Mouse (Mus musculus) liver, embryonic 15.5 days (tissue): ENCODE data around the gene Fat3. TPM values are rescaled to one million over a fixed set of nuclear protein-coding genes. Genes with fewer than 3 reads are reported as not detected.

Source experiments
- ATAC-seq: fragments of 200-750 bp; cut with Nextera tagmentation; 2 replicates; pipeline ENCODE4 v1.8.0; 2017; ENCODE audit warnings: moderate number of reproducible peaks, mild to moderate bottlenecking, moderate library complexity; ENCODE audit not compliant: insufficient read depth
- H3K27ac ChIP-seq: fragments of 300-500 bp; sonication (generic); replicated peaks from 2 replicates; pipeline ENCODE4 v1.5.1; 2015; ENCODE audit warnings: mild to moderate bottlenecking, inconsistent platforms
- H3K27me3 ChIP-seq: fragments of 300-500 bp; sonication (generic); 2 replicates; pipeline ENCODE4 v1.6.1; 2015; ENCODE audit warnings: mild to moderate bottlenecking, inconsistent platforms
- H3K36me3 ChIP-seq: fragments of 300-500 bp; sonication (generic); replicated peaks from 2 replicates; pipeline ENCODE4 v1.6.1; 2015; ENCODE audit warnings: moderate library complexity, mild to moderate bottlenecking, inconsistent platforms
- H3K4me1 ChIP-seq: fragments of 300-500 bp; sonication (generic); replicated peaks from 2 replicates; pipeline ENCODE4 v1.6.1; 2015; ENCODE audit warnings: inconsistent platforms
- H3K4me2 ChIP-seq: fragments of 300-500 bp; sonication (generic); 2 replicates; pipeline ENCODE4 v1.6.1; 2015; ENCODE audit warnings: moderate library complexity, mild to moderate bottlenecking, inconsistent platforms
- H3K4me3 ChIP-seq: fragments of 300-500 bp; sonication (generic); replicated peaks from 2 replicates; pipeline ENCODE4 v1.5.1; 2015; ENCODE audit warnings: mild to moderate bottlenecking, inconsistent platforms
- H3K9ac ChIP-seq: fragments of 300-500 bp; sonication (generic); 2 replicates; pipeline ENCODE4 v1.6.1; 2015; ENCODE audit warnings: moderate library complexity, mild to moderate bottlenecking, inconsistent platforms
- H3K9me3 ChIP-seq: fragments of 300-500 bp; sonication (generic); replicated peaks from 2 replicates; pipeline ENCODE4 v1.6.1; 2016; ENCODE audit warnings: inconsistent platforms
- WGBS: fragments of 180-500 bp; shearing (Covaris S2); methylation state at CpG from one replicate; pipeline ENCODE4 v1.1.7; 2015; ENCODE audit warnings: mixed read lengths; ENCODE audit not compliant: insufficient replicate concordance; 5-methylcytosine and 5-hydroxymethylcytosine counted together
- polyA plus RNA-seq: library from polyadenylated mRNA; unstranded; fragments of >200 nt; fragmentation: Nextera tagmentation; extraction: Ambion mirVana; gene quantifications from 2 replicates; pipeline ENCODE4 v1.2.1, GENCODE M21; 2015

Gene Fat3
- polyA plus RNA-seq, 1 experiment from 2014 or later = 0.06 TPM

- H3K4me1 ChIP-seq = no peaks in the 10 kb centered on the region
- no peaks in the 10 kb centered on the region for H3K9me3 ChIP-seq
- no peak overlapping the region for H3K4me3 ChIP-seq
- H3K4me2 ChIP-seq = no peak overlapping the region
- no peaks in the 10 kb centered on the region for H3K36me3 ChIP-seq
- H3K27me3 ChIP-seq = no peaks in the 10 kb centered on the region
- no peak for ATAC-seq
- H3K9ac ChIP-seq = no peak overlapping the region
- 67% methylated on average over 5 of the region's 5 CpGs for WGBS
- no peak overlapping the region for H3K27ac ChIP-seq
Measured at GRCm38 (mm10) chr9:16007516-16007915, 493.6 kb downstream of the Fat3 start.

- no peak overlapping the region for H3K27ac ChIP-seq
- H3K9me3 ChIP-seq = no peaks in the 10 kb centered on the region
- no peak for ATAC-seq
- no peaks in the 10 kb centered on the region for H3K36me3 ChIP-seq
- no peaks in the 10 kb centered on the region for H3K27me3 ChIP-seq
- H3K4me3 ChIP-seq = no peak overlapping the region
- no peak overlapping the region for H3K4me2 ChIP-seq
- no peaks in the 10 kb centered on the region for H3K4me1 ChIP-seq
- no peak overlapping the region for H3K9ac ChIP-seq
- 48% methylated on average over 1 of the region's 1 CpGs for WGBS
Measured at GRCm38 (mm10) chr9:16002991-16003390, 498.1 kb downstream of the Fat3 start.

- Histone ChIP-seq H3K27me3 (no peaks in the 10 kb centered on the region), H3K4me2 (no peak overlapping the region), H3K4me3 (no peak overlapping the region), H3K27ac (no peak overlapping the region), H3K9ac (no peak overlapping the region), H3K4me1 (no peaks in the 10 kb centered on the region), H3K36me3 (no peaks in the 10 kb centered on the region), H3K9me3 (no peaks in the 10 kb centered on the region)
- WGBS = 68% methylated on average over 7 of the region's 7 CpGs
- no peak for ATAC-seq
Measured at GRCm38 (mm10) chr9:15994762-15995161, 506.3 kb downstream of the Fat3 start.

- Histone ChIP-seq H3K27ac (no peak overlapping the region), H3K27me3 (no peaks in the 10 kb centered on the region), H3K9ac (no peak overlapping the region), H3K4me2 (no peak overlapping the region), H3K9me3 (no peaks in the 10 kb centered on the region), H3K4me1 (no peaks in the 10 kb centered on the region), H3K36me3 (no peaks in the 10 kb centered on the region), H3K4me3 (no peak overlapping the region)
- 49% methylated on average over 4 of the region's 4 CpGs for WGBS
- ATAC-seq = no peak
Measured at GRCm38 (mm10) chr9:15994177-15994576, 506.9 kb downstream of the Fat3 start.

GRCm38 (mm10) chr9:15992158-15992846 is 508.8 kb downstream of the Fat3 start:
- Histone ChIP-seq H3K4me1 (no peaks in the 10 kb centered on the region), H3K9me3 (no peaks in the 10 kb centered on the region), H3K36me3 (no peaks in the 10 kb centered on the region), H3K9ac (no peak overlapping the region), H3K4me3 (no peak overlapping the region), H3K27me3 (no peaks in the 10 kb centered on the region), H3K4me2 (no peak overlapping the region), H3K27ac (no peak overlapping the region)
- WGBS = 54% methylated on average over 7 of the region's 7 CpGs
- ATAC-seq = no peak

- Histone ChIP-seq H3K27me3 (no peaks in the 10 kb centered on the region), H3K4me3 (no peak overlapping the region), H3K4me2 (no peak overlapping the region), H3K4me1 (no peaks in the 10 kb centered on the region), H3K36me3 (no peaks in the 10 kb centered on the region), H3K9ac (no peak overlapping the region), H3K9me3 (no peaks in the 10 kb centered on the region), H3K27ac (no peak overlapping the region)
- ATAC-seq = no peak
- WGBS = 68% methylated on average over 14 of the region's 14 CpGs
Measured at GRCm38 (mm10) chr9:15978317-15978716, 522.8 kb downstream of the Fat3 start.

GRCm38 (mm10) chr9:15976959-15977663 is 524.0 kb downstream of the Fat3 start:
- Histone ChIP-seq H3K27ac (no peak overlapping the region), H3K36me3 (no peaks in the 10 kb centered on the region), H3K4me3 (no peak overlapping the region), H3K4me1 (no peaks in the 10 kb centered on the region), H3K9ac (no peak overlapping the region), H3K9me3 (no peaks in the 10 kb centered on the region), H3K27me3 (no peaks in the 10 kb centered on the region), H3K4me2 (no peak overlapping the region)
- WGBS = 66% methylated on average over 12 of the region's 12 CpGs
- no peak for ATAC-seq

- H3K9me3 ChIP-seq = no peaks in the 10 kb centered on the region
- ATAC-seq = no peak
- 62% methylated on average over 2 of the region's 2 CpGs for WGBS
Measured at GRCm38 (mm10) chr9:15975999-15976398, 525.1 kb downstream of the Fat3 start.

GRCm38 (mm10) chr9:15972201-15972600 is 528.9 kb downstream of the Fat3 start:
- Histone ChIP-seq H3K27ac (no peak overlapping the region), H3K9ac (no peak overlapping the region), H3K4me2 (no peak overlapping the region), H3K36me3 (no peaks in the 10 kb centered on the region), H3K9me3 (no peaks in the 10 kb centered on the region), H3K4me1 (no peaks in the 10 kb centered on the region), H3K4me3 (no peak overlapping the region), H3K27me3 (no peaks in the 10 kb centered on the region)
- 35% methylated on average over 1 of the region's 1 CpGs for WGBS
- no peak for ATAC-seq

More at GRCm38 (mm10) chr9:15975999-15976398, 525.1 kb downstream of the Fat3 start:
- Histone ChIP-seq H3K4me2 (no peak overlapping the region), H3K36me3 (no peaks in the 10 kb centered on the region), H3K9ac (no peak overlapping the region), H3K4me3 (no peak overlapping the region), H3K4me1 (no peaks in the 10 kb centered on the region), H3K27ac (no peak overlapping the region), H3K27me3 (no peaks in the 10 kb centered on the region)

- Histone ChIP-seq H3K27me3 (no peaks in the 10 kb centered on the region), H3K4me2 (no peak overlapping the region), H3K27ac (no peak overlapping the region), H3K9me3 (no peaks in the 10 kb centered on the region), H3K4me3 (no peak overlapping the region), H3K9ac (no peak overlapping the region), H3K36me3 (no peaks in the 10 kb centered on the region), H3K4me1 (no peaks in the 10 kb centered on the region)
- ATAC-seq = no peak
Measured at GRCm38 (mm10) chr9:15971393-15971792, 529.7 kb downstream of the Fat3 start.

- Histone ChIP-seq H3K4me1 (no peaks in the 10 kb centered on the region), H3K27me3 (no peaks in the 10 kb centered on the region), H3K4me3 (no peak overlapping the region), H3K27ac (no peak overlapping the region), H3K36me3 (no peaks in the 10 kb centered on the region), H3K9me3 (no peaks in the 10 kb centered on the region), H3K9ac (no peak overlapping the region), H3K4me2 (no peak overlapping the region)
- 42% methylated on average over 3 of the region's 3 CpGs for WGBS
- no peak for ATAC-seq
Measured at GRCm38 (mm10) chr9:15964198-15964597, 536.9 kb downstream of the Fat3 start.

- Histone ChIP-seq H3K9me3 (no peaks in the 10 kb centered on the region), H3K4me1 (no peaks in the 10 kb centered on the region), H3K9ac (no peak overlapping the region), H3K27ac (no peak overlapping the region), H3K36me3 (no peaks in the 10 kb centered on the region), H3K4me2 (no peak overlapping the region), H3K27me3 (no peaks in the 10 kb centered on the region), H3K4me3 (no peak overlapping the region)
- no peak for ATAC-seq
- WGBS = 52% methylated on average over 2 of the region's 2 CpGs
Measured at GRCm38 (mm10) chr9:15962886-15963285, 538.2 kb downstream of the Fat3 start.
